Mouse (Mus musculus) myocyte (in vitro differentiated cells): ENCODE data around the gene Napsa.

Experiments
- CEBPB ChIP-seq: IDR thresholded peaks from 2 replicates; pipeline ENCODE4 v1.6.1; 2011; ENCODE audit warnings: mild to moderate bottlenecking, moderate library complexity; ENCODE audit not compliant: poor library complexity, insufficient read depth, severe bottlenecking
- E2F4 ChIP-seq: IDR thresholded peaks from one replicate; pipeline ENCODE4 v1.6.1; 2011; ENCODE audit warnings: mild to moderate bottlenecking, control low read depth, moderate library complexity; ENCODE audit not compliant: insufficient read depth
- MAX ChIP-seq: IDR thresholded peaks from one replicate; pipeline ENCODE4 v1.6.1; 2011; ENCODE audit warnings: low read depth, mild to moderate bottlenecking, control low read depth
- MYOD1 ChIP-seq, 3 experiments: IDR thresholded peaks; one replicate each; pipeline ENCODE4 v1.6.1; 2011; ENCODE audit warnings: control low read depth in 2 of 3, low read depth in 2 of 3, mild to moderate bottlenecking in 2 of 3, moderate library complexity in 1 of 3; ENCODE audit not compliant: insufficient read length in 2 of 3, control insufficient read depth in 1 of 3
- POLR2A ChIP-seq: IDR thresholded peaks from one replicate; pipeline ENCODE4 v1.6.1; 2011; ENCODE audit warnings: low read depth, mild to moderate bottlenecking, control low read depth, moderate library complexity; ENCODE audit not compliant: insufficient read length
- POLR2AphosphoS2 ChIP-seq: IDR thresholded peaks from one replicate; pipeline ENCODE4 v1.6.1; 2011; ENCODE audit warnings: low read depth, control low read depth; ENCODE audit not compliant: insufficient read length
- REST ChIP-seq: IDR thresholded peaks from one replicate; pipeline ENCODE4 v1.6.1; 2011; ENCODE audit warnings: mild to moderate bottlenecking, control low read depth, moderate library complexity; ENCODE audit not compliant: insufficient read depth, insufficient read length
- USF1 ChIP-seq: IDR thresholded peaks from one replicate; pipeline ENCODE4 v1.6.1; 2011; ENCODE audit warnings: low read depth, mild to moderate bottlenecking, control low read depth, moderate library complexity

GRCm38 (mm10) chr7:44614041-44614688 is 42.0 kb downstream of the Napsa start:
- TF ChIP-seq POLR2AphosphoS2 (no peak), REST (no peak), CEBPB (no peak), POLR2A (no peak), MYOD1 (IDR thresholded peaks at IDR 0.05; ENCODE audit: control insufficient read depth in 1 of 3, insufficient read length in 2 of 3, low read depth in 2 of 3) (no peak), MAX (no peak), USF1 (no peak), E2F4 (no peak)
